Mouse (Mus musculus) liver, embryonic 14.5 days (tissue): Measurements from ENCODE around the gene Slc22a14. TPM values are rescaled to one million over a fixed set of nuclear protein-coding genes. Genes with fewer than 3 reads are reported as not detected.
A peak's percentile ranks its signal among the peaks of the same experiment; 100 is the strongest.

Experiments used
- ATAC-seq: fragments of 200-750 bp; cut with Nextera tagmentation; 2 replicates; pipeline ENCODE4 v1.8.0; 2017; ENCODE audit warnings: moderate number of reproducible peaks, mild to moderate bottlenecking, moderate library complexity; ENCODE audit not compliant: insufficient read depth
- DNase-seq, 3 experiments: peaks; one replicate each; pipeline ENCODE4 v3.0.0-alpha.2; 2012 to 2013; ENCODE audit warnings: low read depth in 3 of 3, low spot score in 3 of 3
- H3K27ac ChIP-seq: fragments of 300-500 bp; sonication (generic); 2 replicates; pipeline ENCODE4 v1.5.1; 2014; ENCODE audit warnings: moderate library complexity, mild to moderate bottlenecking, control low read depth, inconsistent platforms
- H3K27me3 ChIP-seq: fragments of 300-500 bp; sonication (generic); 2 replicates; pipeline ENCODE4 v1.6.1; 2014; ENCODE audit warnings: mild to moderate bottlenecking, low read length, moderate library complexity; ENCODE audit not compliant: control insufficient read depth, insufficient read depth
- H3K36me3 ChIP-seq: fragments of 300-500 bp; sonication (generic); replicated peaks from 2 replicates; pipeline ENCODE4 v1.6.1; 2014; ENCODE audit warnings: low read depth; ENCODE audit not compliant: control insufficient read depth, insufficient read depth
- H3K4me1 ChIP-seq, 2 experiments: fragments of 200-500 bp in 1 of 2; fragments of 300-500 bp in 1 of 2; sonication (generic) in 1 of 2; replicated peaks; 2 replicates each; pipeline ENCODE4 v1.6.1; 2012 to 2014; ENCODE audit warnings: antibody characterized with exemption in 1 of 2, inconsistent platforms in 1 of 2, low read length in 1 of 2; ENCODE audit not compliant: control insufficient read depth in 2 of 2, insufficient read depth in 2 of 2
- H3K4me2 ChIP-seq: fragments of 300-500 bp; sonication (generic); 2 replicates; pipeline ENCODE4 v1.6.1; 2014; ENCODE audit warnings: low read depth, mild to moderate bottlenecking, control low read depth, moderate library complexity
- H3K4me3 ChIP-seq, 2 experiments: fragments of 200-500 bp in 1 of 2; fragments of 300-500 bp in 1 of 2; sonication (generic) in 1 of 2; 2 replicates each; pipeline ENCODE4 v1.5.1; 2012 to 2014; ENCODE audit warnings: low read depth in 2 of 2, low read length in 2 of 2, mild to moderate bottlenecking in 2 of 2, control low read depth in 1 of 2, inconsistent platforms in 1 of 2, moderate library complexity in 1 of 2; ENCODE audit not compliant: insufficient read depth in 1 of 2
- H3K9ac ChIP-seq: fragments of 300-500 bp; sonication (generic); replicated peaks from 2 replicates; pipeline ENCODE4 v1.6.1; 2014; ENCODE audit warnings: mild to moderate bottlenecking, control low read depth, moderate library complexity
- H3K9me3 ChIP-seq: fragments of 300-500 bp; sonication (generic); 2 replicates; pipeline ENCODE4 v1.6.1; 2016; ENCODE audit warnings: low read length, mixed read lengths; ENCODE audit not compliant: control insufficient read depth
- CTCF ChIP-seq: IDR thresholded peaks from 2 replicates; pipeline ENCODE4 v1.5.1; 2016; ENCODE audit warnings: antibody characterized with exemption, low read depth, control low read depth
- EP300 ChIP-seq: IDR thresholded peaks from 2 replicates; pipeline ENCODE4 v1.6.1; 2016; ENCODE audit warnings: antibody characterized with exemption, low read depth
- WGBS: fragments of 180-500 bp; shearing (Covaris S2); extraction: QIAGEN DNeasy Blood & Tissue Kit; methylation state at CpG from one replicate; pipeline ENCODE4 v1.1.7; 2014; ENCODE audit not compliant: insufficient replicate concordance; 5-methylcytosine and 5-hydroxymethylcytosine counted together
- polyA plus RNA-seq, 2 experiments: library from polyadenylated mRNA; depleted of rRNA in 1 of 2; stranded (reverse) in 1 of 2; unstranded in 1 of 2; fragments of >200 nt; fragmentation: Nextera tagmentation in 1 of 2; extraction: Ambion mirVana in 1 of 2; gene quantifications; 2 replicates each; pipeline versions ENCODE4 v1.2.1 to v1.2.3; 2012 to 2014

The Slc22a14 gene
- polyA plus RNA-seq, 2 experiments: not detected

GRCm38 (mm10) chr9:119390214-119390613, 24.9 kb upstream of the Slc22a14 start:
- Histone ChIP-seq H3K9me3 (no peaks in the 10 kb centered on the region), H3K36me3 (no peaks in the 10 kb centered on the region), H3K9ac (no peak overlapping the region), H3K4me2 (no peak overlapping the region), H3K4me1 (no peaks in the 10 kb centered on the region), H3K4me3 (no peak overlapping the region), H3K27me3 (no peaks in the 10 kb centered on the region), H3K27ac (no peak overlapping the region)
- TF ChIP-seq EP300: no peak
- TF ChIP-seq CTCF: no peak
- ATAC-seq (peak; percentile 23; the same call in 1 of the 2 replicates), DNase-seq (no peak)
- 72% methylated on average over 2 of the region's 2 CpGs for WGBS

- ATAC-seq: no peak
- no peak overlapping the region for H3K9ac ChIP-seq
- WGBS: 45% methylated on average over 5 of the region's 5 CpGs
- H3K9me3 ChIP-seq: no peaks in the 10 kb centered on the region
- DNase-seq: no peak
- H3K4me2 ChIP-seq: no peak overlapping the region
- H3K4me3 ChIP-seq: no peak overlapping the region
- H3K27me3 ChIP-seq: no peaks in the 10 kb centered on the region
- no peaks in the 10 kb centered on the region for H3K4me1 ChIP-seq
- no peak overlapping the region for H3K27ac ChIP-seq
- TF ChIP-seq CTCF: no peak
- no peak for TF ChIP-seq EP300
- no peaks in the 10 kb centered on the region for H3K36me3 ChIP-seq
These were observed 23.6 kb upstream of the Slc22a14 start for GRCm38 (mm10) chr9:119388956-119389355.

GRCm38 (mm10) chr9:119382603-119383002, 17.2 kb upstream of the Slc22a14 start:
- Histone ChIP-seq H3K4me2 (no peak overlapping the region), H3K27me3 (no peaks in the 10 kb centered on the region), H3K4me1 (no peaks in the 10 kb centered on the region), H3K36me3 (no peaks in the 10 kb centered on the region), H3K9ac (no peak overlapping the region), H3K4me3 (no peak overlapping the region), H3K27ac (no peak overlapping the region), H3K9me3 (no peaks in the 10 kb centered on the region)
- no peak for DNase-seq
- WGBS: 60% methylated on average over 6 of the region's 6 CpGs
- TF ChIP-seq EP300 (no peak), CTCF (no peak)
- no peak for ATAC-seq

- ATAC-seq (no peak), DNase-seq (no peak)
- no peak overlapping the region for H3K27ac ChIP-seq
- H3K4me2 ChIP-seq: no peak overlapping the region
- H3K4me3 ChIP-seq: no peak overlapping the region
- WGBS: 66% methylated on average over 4 of the region's 4 CpGs
- H3K36me3 ChIP-seq: no peaks in the 10 kb centered on the region
- no peaks in the 10 kb centered on the region for H3K27me3 ChIP-seq
- no peaks in the 10 kb centered on the region for H3K4me1 ChIP-seq
- no peak for TF ChIP-seq CTCF
- no peak overlapping the region for H3K9ac ChIP-seq
- H3K9me3 ChIP-seq: no peaks in the 10 kb centered on the region
These were observed 12.9 kb upstream of the Slc22a14 start for GRCm38 (mm10) chr9:119378231-119378630.

GRCm38 (mm10) chr9:119375556-119375955, 10.2 kb upstream of the Slc22a14 start:
- TF ChIP-seq EP300 (no peak), CTCF (no peak)
- no peak overlapping the region for H3K9ac ChIP-seq
- no peaks in the 10 kb centered on the region for H3K4me1 ChIP-seq
- H3K27me3 ChIP-seq: no peaks in the 10 kb centered on the region
- H3K4me3 ChIP-seq: no peak overlapping the region
- H3K9me3 ChIP-seq: no peaks in the 10 kb centered on the region
- WGBS: 68% methylated on average over 6 of the region's 6 CpGs
- H3K4me2 ChIP-seq: no peak overlapping the region
- ATAC-seq (no peak), DNase-seq (no peak)
- H3K27ac ChIP-seq: no peak overlapping the region
- H3K36me3 ChIP-seq: no peaks in the 10 kb centered on the region
